Comparison of ENCODE assay signal across 8 mouse cellular contexts in genomic region chr13:12257391-12258380, GRCm38 (mm10). TPM values are rescaled to one million over a fixed set of nuclear protein-coding genes. Genes with fewer than 3 reads are reported as not detected.
A peak's percentile ranks its signal among the peaks of the same experiment; 100 is the strongest.
DNase-seq lines count a peak whose midpoint lies in the region; ATAC-seq lines count a peak whose summit lies in the region.

TSS of gene Mtr (minus strand) at chr13:12258113.

- peak within 1 kb of the TSS; percentile 84 for H3K9ac ChIP-seq in heart, embryonic 14.5 days (ENCODE audit: low read length)
- H3K9ac ChIP-seq in liver, embryonic 13.5 days: peak within 1 kb of the TSS; percentile 93
- peak within 1 kb of the TSS; percentile 79 for H3K9ac ChIP-seq in stomach, embryonic 16.5 days (ENCODE audit: low read length)

- peak within 1 kb of the TSS; percentile 91 to 94 for H3K27ac ChIP-seq in heart, embryonic 14.5 days (replicated peaks in 1 of 2; ENCODE audit: control insufficient read depth in 1 of 2, insufficient read depth in 1 of 2, low read depth in 2 of 2, low read length in 2 of 2)
- H3K27ac ChIP-seq in liver, embryonic 13.5 days: peak within 1 kb of the TSS; percentile 88
- peak within 1 kb of the TSS; percentile 88 for H3K27ac ChIP-seq in stomach, embryonic 16.5 days (ENCODE audit: low read length)

- WGBS in heart, embryonic 14.5 days: under 1% methylated on average over 69 of the region's 69 CpGs
- WGBS in liver, embryonic 13.5 days (ENCODE audit: insufficient replicate concordance): under 1% methylated on average over 69 of the region's 69 CpGs
- under 1% methylated on average over 69 of the region's 69 CpGs for WGBS in stomach, embryonic 16.5 days

- ATAC-seq in CD4-positive, CD25-positive, alpha-beta regulatory T cell, adult 4 months: peak; percentile 99
- peak; percentile 100 for ATAC-seq in heart, embryonic 14.5 days (ENCODE audit: insufficient number of reproducible peaks, insufficient read depth, low FRiP score, low read depth)
- ATAC-seq in liver, embryonic 13.5 days (ENCODE audit: low read depth): peak; percentile 99
- peak; percentile 100 for ATAC-seq in stomach, embryonic 16.5 days (ENCODE audit: insufficient read depth, low FRiP score)

- peaks cover 0 to 14% of the 10 kb centered on the region in 2 experiments; a peak in 2 of 4 replicates for H3K4me1 ChIP-seq in heart, embryonic 14.5 days (ENCODE audit: control insufficient read depth in 2 of 2, insufficient read depth in 2 of 2, low read length in 2 of 2)
- H3K4me1 ChIP-seq in liver, embryonic 13.5 days (replicated peaks): peaks cover 43% of the 10 kb centered on the region
- H3K4me1 ChIP-seq in stomach, embryonic 16.5 days (ENCODE audit: control insufficient read depth, insufficient read depth, low read length): peaks cover 9% of the 10 kb centered on the region; the same call in 1 of the 2 replicates

- H3K4me3 ChIP-seq in heart, embryonic 14.5 days (ENCODE audit: control insufficient read depth in 1 of 2, insufficient read depth in 1 of 2, low read depth in 1 of 2, low read length in 2 of 2): peak within 1 kb of the TSS; percentile 84 to 87
- H3K4me3 ChIP-seq in liver, embryonic 13.5 days (replicated peaks): peak within 1 kb of the TSS; percentile 90
- peak within 1 kb of the TSS; percentile 60 for H3K4me3 ChIP-seq in stomach, embryonic 16.5 days (replicated peaks; ENCODE audit: low read length)

- peaks cover 6% of the 10 kb centered on the region for H3K9me3 ChIP-seq in heart, embryonic 14.5 days (ENCODE audit: control insufficient read depth, low read length)
- peaks cover 10% of the 10 kb centered on the region; the same call in 1 of the 2 replicates for H3K9me3 ChIP-seq in liver, embryonic 13.5 days (replicated peaks)
- 0 out of 2 replicates have a peak, but pooled peaks cover 6% of the 10 kb centered on the region for H3K9me3 ChIP-seq in stomach, embryonic 16.5 days (replicated peaks; ENCODE audit: control insufficient read depth, low read length)

- H3K27me3 ChIP-seq in heart, embryonic 14.5 days (ENCODE audit: control insufficient read depth, insufficient read depth, low read length): no peaks in the 10 kb centered on the region
- H3K27me3 ChIP-seq in liver, embryonic 13.5 days: no peaks in the 10 kb centered on the region
- H3K27me3 ChIP-seq in stomach, embryonic 16.5 days (ENCODE audit: control insufficient read depth, insufficient read depth, low read length): no peaks in the 10 kb centered on the region

- H3K4me2 ChIP-seq in heart, embryonic 14.5 days (ENCODE audit: low read length): peak within 1 kb of the TSS; percentile 78
- H3K4me2 ChIP-seq in liver, embryonic 13.5 days: peak within 1 kb of the TSS; percentile 77
- H3K4me2 ChIP-seq in stomach, embryonic 16.5 days (ENCODE audit: low read depth, low read length): peak within 1 kb of the TSS; percentile 80

- peaks cover 13% of the 10 kb centered on the region for H3K36me3 ChIP-seq in heart, embryonic 14.5 days (ENCODE audit: control insufficient read depth, insufficient read depth, low read length)
- peaks cover 8% of the 10 kb centered on the region for H3K36me3 ChIP-seq in liver, embryonic 13.5 days
- H3K36me3 ChIP-seq in stomach, embryonic 16.5 days (ENCODE audit: control insufficient read depth, insufficient read depth, low read length): no peaks in the 10 kb centered on the region

- DNase-seq in c-Kit-negative CD71-positive TER-119-positive erythroid progenitor cells, embryonic 14.5 days (ENCODE audit: low read depth, low spot score): peak; percentile 92
- DNase-seq in fibroblast of lung, adult 2 months (ENCODE audit: low read depth): peak; percentile 86
- DNase-seq in kidney, postnatal 14 days: peak; percentile 97
- peak; percentile 93 for DNase-seq in liver, embryonic 13.5 days
- peak; percentile 89 for DNase-seq in neural tube, embryonic 10.5 days (ENCODE audit: extremely low spot score, low spot score)

RNA-seq across cellular contexts. Expression of gene Mtr, which starts in this region (rescaled TPM):
- polyA plus RNA-seq in CD4-positive, CD25-positive, alpha-beta regulatory T cell, adult 4 months (2017; shearing (Covaris generic)): 10 to 100 TPM; 19.4 to 29.4 TPM
- 14.8 and 17.5 TPM in 2 replicates for polyA plus RNA-seq in heart, embryonic 14.5 days (2014; fragmentation: Nextera tagmentation; extraction: Ambion mirVana)
- 9.4 and 11.8 TPM in 2 replicates for polyA plus RNA-seq in liver, embryonic 13.5 days (2015; fragmentation: Nextera tagmentation; extraction: Ambion mirVana)
- 8.1 and 10.7 TPM in 2 replicates for polyA plus RNA-seq in stomach, embryonic 16.5 days (2015; fragmentation: Nextera tagmentation; extraction: Ambion mirVana)

Comparison
In these comparisons a context has a peak if more than half of its experiments do, and no peak if none do; other contexts are left out.
1. Peak in every context shown above with its lines: DNase-seq, ATAC-seq, H3K4me3 ChIP-seq and H3K27ac ChIP-seq.